Mouse (Mus musculus) hindbrain, embryonic 16.5 days (tissue): ENCODE data around the gene Cspg5. TPM values are rescaled to one million over a fixed set of nuclear protein-coding genes. Genes with fewer than 3 reads are reported as not detected.

Experiments used
- ATAC-seq: fragments of 200-750 bp; cut with Nextera tagmentation; 2 replicates; pipeline ENCODE4 v1.8.0; 2017; ENCODE audit warnings: moderate TSS enrichment, moderate library complexity
- H3K27ac ChIP-seq: fragments of 300-500 bp; sonication (generic); 2 replicates; pipeline ENCODE4 v1.5.1; 2014; ENCODE audit warnings: low read depth, mild to moderate bottlenecking, control low read depth, low read length, moderate library complexity
- H3K27me3 ChIP-seq: fragments of 300-500 bp; sonication (generic); replicated peaks from 2 replicates; pipeline ENCODE4 v1.6.1; 2014; ENCODE audit warnings: low read length; ENCODE audit not compliant: control insufficient read depth, insufficient read depth
- H3K36me3 ChIP-seq: fragments of 300-500 bp; sonication (generic); 2 replicates; pipeline ENCODE4 v1.6.1; 2014; ENCODE audit warnings: mild to moderate bottlenecking, low read length, moderate library complexity, mixed read lengths; ENCODE audit not compliant: control insufficient read depth, insufficient read depth
- H3K4me1 ChIP-seq: fragments of 300-500 bp; sonication (generic); 2 replicates; pipeline ENCODE4 v1.6.1; 2014; ENCODE audit warnings: low read depth, low read length; ENCODE audit not compliant: control insufficient read depth, insufficient read depth
- H3K4me2 ChIP-seq: fragments of 300-500 bp; sonication (generic); 2 replicates; pipeline ENCODE4 v1.6.1; 2014; ENCODE audit warnings: mild to moderate bottlenecking, low read length, control low read depth, moderate library complexity
- H3K4me3 ChIP-seq: fragments of 300-500 bp; sonication (generic); 2 replicates; pipeline ENCODE4 v1.5.1; 2014; ENCODE audit warnings: mild to moderate bottlenecking, low read length, control low read depth, moderate library complexity
- H3K9ac ChIP-seq: fragments of 300-500 bp; sonication (generic); 2 replicates; pipeline ENCODE4 v1.6.1; 2014; ENCODE audit warnings: low read depth, mild to moderate bottlenecking, control low read depth, low read length, moderate library complexity
- H3K9me3 ChIP-seq: fragments of 300-500 bp; sonication (generic); 2 replicates; pipeline ENCODE4 v1.6.1; 2014; ENCODE audit warnings: mild to moderate bottlenecking, low read length, moderate library complexity; ENCODE audit not compliant: control insufficient read depth
- WGBS: fragments of 180-500 bp; shearing (Covaris S2); extraction: QIAGEN DNeasy Blood & Tissue Kit; methylation state at CpG from one replicate; pipeline ENCODE4 v1.1.7; 2014; 5-methylcytosine and 5-hydroxymethylcytosine counted together
- polyA plus RNA-seq: library from polyadenylated mRNA; unstranded; fragments of >200 nt; fragmentation: Nextera tagmentation; extraction: Ambion mirVana; gene quantifications from 2 replicates; pipeline ENCODE4 v1.2.1, GENCODE M21; 2015

Gene Cspg5
- polyA plus RNA-seq, 1 experiment from 2014 or later, result 212 TPM

DNA sequence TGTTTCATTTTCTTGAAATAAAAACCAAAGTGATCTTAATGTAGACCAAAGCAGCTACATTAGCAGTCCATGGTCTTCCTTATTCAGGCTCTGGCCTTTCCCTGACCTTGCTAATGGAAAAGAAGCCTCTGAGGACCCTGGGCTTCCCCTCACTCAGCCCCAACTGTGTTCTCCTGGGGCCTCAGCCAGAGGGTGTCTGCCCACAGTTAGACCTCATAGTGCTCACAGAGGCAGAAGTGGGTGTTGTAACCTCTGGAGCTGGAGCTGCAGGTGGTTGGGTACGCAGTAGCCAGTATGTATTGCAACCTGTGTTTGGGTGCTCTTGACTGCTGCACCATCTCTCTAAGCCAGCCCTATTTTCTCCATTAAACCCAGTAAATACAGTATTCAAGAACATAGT, 14.5 kb upstream of the Cspg5 start:
- Histone ChIP-seq H3K27ac (0 out of 2 replicates have a peak overlapping the region, but pooled peaks have one; percentile 1), H3K27me3 (no peaks in the 10 kb centered on the region), H3K4me2 (no peak overlapping the region), H3K4me1 (no peaks in the 10 kb centered on the region), H3K36me3 (peaks cover 13% of the 10 kb centered on the region; the same call in 1 of the 2 replicates), H3K9me3 (no peaks in the 10 kb centered on the region), H3K9ac (no peak overlapping the region), H3K4me3 (no peak overlapping the region)
- 94% methylated on average over 1 of the region's 1 CpGs for WGBS
- ATAC-seq, result no peak

DNA sequence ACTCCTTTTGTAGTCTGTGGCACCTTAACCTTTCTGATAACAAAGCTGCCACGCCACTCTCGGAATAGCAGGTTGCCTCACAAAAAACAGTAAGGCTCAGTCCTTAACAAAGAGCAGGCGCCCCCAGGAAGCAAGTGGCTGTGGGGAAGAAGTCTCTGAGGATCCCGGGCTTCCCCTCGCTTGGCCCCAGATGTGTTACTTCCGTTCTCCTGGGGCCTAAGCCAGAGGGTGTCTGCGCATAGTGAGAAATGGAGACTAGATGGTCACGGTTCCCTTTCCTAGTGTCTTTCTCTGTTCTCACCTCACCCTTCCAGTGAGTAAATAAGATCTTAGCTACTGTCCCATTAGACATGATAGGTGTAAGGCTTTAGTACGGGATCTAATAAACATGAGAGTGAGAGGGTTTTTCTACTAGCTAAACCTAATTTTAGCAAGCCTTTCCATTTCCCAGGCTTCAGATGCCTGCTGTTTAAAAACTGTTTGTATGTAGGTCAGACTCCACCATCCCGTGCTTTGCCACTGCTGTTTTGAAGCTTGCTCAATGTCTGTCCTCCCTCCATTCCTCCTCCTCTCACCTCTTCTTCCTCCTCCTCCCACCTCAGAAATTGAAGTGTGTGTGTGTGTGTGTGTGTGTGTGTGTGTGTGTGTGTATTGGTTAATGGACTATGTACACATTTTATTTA, 13.9 kb upstream of the Cspg5 start:
- WGBS, result 80% methylated on average over 10 of the region's 10 CpGs
- no peaks in the 10 kb centered on the region for H3K27me3 ChIP-seq
- no peak overlapping the region for H3K4me3 ChIP-seq
- H3K9me3 ChIP-seq, result no peaks in the 10 kb centered on the region
- H3K27ac ChIP-seq, result 0 out of 2 replicates have a peak overlapping the region, but pooled peaks have one; percentile 1
- ATAC-seq, result no peak
- H3K9ac ChIP-seq, result no peak overlapping the region
- no peak overlapping the region for H3K4me2 ChIP-seq
- no peaks in the 10 kb centered on the region for H3K4me1 ChIP-seq
- H3K36me3 ChIP-seq, result peaks cover 15% of the 10 kb centered on the region

DNA sequence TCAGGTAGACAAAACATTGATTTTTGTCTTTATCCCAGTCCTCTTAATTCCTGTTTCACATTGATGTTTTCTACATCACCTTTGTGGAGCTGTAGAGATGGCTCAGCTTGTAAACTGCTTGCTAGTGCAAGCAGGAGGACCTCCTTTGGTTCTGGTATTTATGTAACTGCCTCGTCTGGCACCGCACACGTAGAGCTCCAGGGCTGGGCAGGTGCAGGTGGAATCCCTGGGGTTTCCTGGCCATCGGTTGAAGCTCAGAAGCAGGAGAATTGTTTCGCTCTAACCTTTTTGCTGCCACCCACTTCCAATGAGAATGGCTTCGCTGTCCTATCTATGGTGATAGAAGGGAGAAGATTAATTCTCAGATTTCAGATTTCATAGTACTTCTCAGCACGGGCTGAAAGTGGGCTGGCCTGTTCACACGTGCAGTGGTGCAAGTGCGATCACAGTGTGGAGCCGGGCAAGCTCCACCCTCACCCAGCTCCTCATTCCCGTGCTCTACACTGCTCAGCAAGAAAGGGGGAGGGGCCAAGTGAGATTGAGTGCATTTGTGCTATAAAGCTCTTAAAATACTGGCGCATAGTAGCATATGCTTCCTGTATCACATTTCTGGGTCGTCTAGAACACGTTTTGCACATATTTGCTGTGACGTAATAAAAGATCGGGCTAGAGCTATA, 13.1 kb upstream of the Cspg5 start:
- WGBS, result 82% methylated on average over 16 of the region's 16 CpGs
- peaks cover 23% of the 10 kb centered on the region for H3K36me3 ChIP-seq
- no peak overlapping the region for H3K4me2 ChIP-seq
- H3K27me3 ChIP-seq, result no peaks in the 10 kb centered on the region
- H3K27ac ChIP-seq, result no peak overlapping the region
- no peaks in the 10 kb centered on the region for H3K9me3 ChIP-seq
- H3K9ac ChIP-seq, result no peak overlapping the region
- no peak for ATAC-seq
- H3K4me1 ChIP-seq, result no peaks in the 10 kb centered on the region
- H3K4me3 ChIP-seq, result no peak overlapping the region

DNA sequence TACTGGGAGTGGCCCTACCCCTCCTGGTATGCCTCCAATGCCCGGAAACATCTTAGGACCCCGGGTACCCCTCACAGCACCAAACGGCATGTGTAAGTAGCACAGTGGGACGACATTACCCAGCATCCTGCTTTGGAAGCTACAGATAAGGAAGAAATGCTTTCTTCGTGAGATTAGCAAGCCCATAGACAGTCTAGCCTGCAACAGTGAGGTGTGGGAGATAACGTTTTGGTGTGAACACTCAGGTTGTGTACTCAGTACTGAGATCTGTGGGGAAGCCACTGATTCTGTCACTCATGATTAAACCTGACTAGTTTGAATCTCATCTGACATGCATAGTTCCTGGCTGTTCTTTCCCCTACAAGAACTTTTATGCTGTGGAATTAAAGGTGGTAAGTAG, 8.6 kb upstream of the Cspg5 start:
- Histone ChIP-seq H3K4me3 (no peak overlapping the region), H3K27me3 (no peaks in the 10 kb centered on the region), H3K4me2 (no peak overlapping the region), H3K36me3 (peaks cover 30% of the 10 kb centered on the region), H3K27ac (no peak overlapping the region), H3K9ac (no peak overlapping the region), H3K4me1 (no peaks in the 10 kb centered on the region), H3K9me3 (no peaks in the 10 kb centered on the region)
- 90% methylated on average over 6 of the region's 6 CpGs for WGBS
- ATAC-seq, result no peak

DNA sequence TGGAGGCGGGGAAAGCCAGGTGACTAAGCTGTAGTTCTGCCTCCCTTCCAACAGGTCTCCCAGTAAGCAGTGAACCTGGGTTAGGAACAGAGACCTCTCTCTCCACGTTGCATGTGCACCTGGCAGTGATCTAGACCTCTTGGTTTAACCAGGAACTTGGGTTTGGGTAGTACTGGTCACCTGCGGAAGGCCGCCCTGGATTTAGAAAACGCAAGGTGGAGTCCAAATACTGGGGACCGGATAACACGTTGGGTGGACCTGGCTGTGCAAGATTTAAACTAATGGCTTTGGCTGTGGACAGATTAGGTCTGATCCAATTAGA, 945 bp downstream of the Cspg5 start:
- peak overlapping the region; percentile 96 for H3K27ac ChIP-seq
- peaks cover under 1% of the 10 kb centered on the region; the same call in 1 of the 2 replicates for H3K36me3 ChIP-seq
- peak overlapping the region; percentile 88 for H3K4me2 ChIP-seq
- peak overlapping the region; percentile 82 for H3K4me3 ChIP-seq
- H3K4me1 ChIP-seq, result peaks cover 29% of the 10 kb centered on the region
- WGBS, result 22% methylated on average over 7 of the region's 7 CpGs
- H3K27me3 ChIP-seq, result no peaks in the 10 kb centered on the region
- no peaks in the 10 kb centered on the region for H3K9me3 ChIP-seq
- no peak for ATAC-seq
- H3K9ac ChIP-seq, result peak overlapping the region; percentile 89

DNA sequence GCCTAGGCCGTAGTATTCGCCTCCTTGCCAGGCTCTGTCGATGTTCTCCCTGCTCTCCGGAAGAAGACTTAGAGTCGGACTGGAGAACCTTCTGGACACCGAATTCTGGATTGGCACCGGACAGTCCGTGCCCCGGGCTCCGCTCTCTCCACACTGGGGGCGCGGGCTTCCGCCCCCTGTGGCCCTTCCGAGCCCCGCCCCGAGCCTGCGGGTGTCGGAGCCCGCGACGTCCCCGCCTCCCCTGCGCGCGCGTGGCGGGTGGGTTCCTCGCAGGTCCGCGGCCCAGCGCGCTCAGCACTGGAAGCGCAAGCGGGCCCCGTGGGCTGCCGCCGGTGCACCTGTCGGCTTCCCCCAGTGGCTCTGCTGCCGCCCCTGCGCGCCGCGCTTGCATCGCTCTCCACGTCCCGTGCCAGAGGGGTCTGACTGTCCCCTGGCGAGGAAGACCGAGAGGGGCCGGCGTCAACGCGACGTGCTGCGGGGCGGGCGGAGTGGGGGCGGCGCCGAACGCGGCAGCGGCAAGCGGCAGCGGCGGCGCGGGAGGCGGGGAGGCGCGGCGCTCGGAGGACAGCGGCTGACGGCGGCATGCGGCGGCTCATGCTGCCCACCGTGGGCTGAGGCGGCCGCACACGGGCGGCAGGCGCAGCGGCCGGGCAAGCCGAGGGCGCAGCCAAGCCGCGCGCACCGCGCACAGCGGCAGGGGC, 1.5 kb downstream of the Cspg5 start:
- Histone ChIP-seq H3K27ac (peak overlapping the region; percentile 96), H3K9me3 (no peaks in the 10 kb centered on the region), H3K4me1 (peaks cover 34% of the 10 kb centered on the region), H3K9ac (peak overlapping the region; percentile 89), H3K4me2 (peak overlapping the region; percentile 88), H3K27me3 (no peaks in the 10 kb centered on the region), H3K4me3 (peak overlapping the region; percentile 82), H3K36me3 (no peaks in the 10 kb centered on the region)
- ATAC-seq, result peak; percentile 69
- under 1% methylated on average over 76 of the region's 93 CpGs for WGBS

DNA sequence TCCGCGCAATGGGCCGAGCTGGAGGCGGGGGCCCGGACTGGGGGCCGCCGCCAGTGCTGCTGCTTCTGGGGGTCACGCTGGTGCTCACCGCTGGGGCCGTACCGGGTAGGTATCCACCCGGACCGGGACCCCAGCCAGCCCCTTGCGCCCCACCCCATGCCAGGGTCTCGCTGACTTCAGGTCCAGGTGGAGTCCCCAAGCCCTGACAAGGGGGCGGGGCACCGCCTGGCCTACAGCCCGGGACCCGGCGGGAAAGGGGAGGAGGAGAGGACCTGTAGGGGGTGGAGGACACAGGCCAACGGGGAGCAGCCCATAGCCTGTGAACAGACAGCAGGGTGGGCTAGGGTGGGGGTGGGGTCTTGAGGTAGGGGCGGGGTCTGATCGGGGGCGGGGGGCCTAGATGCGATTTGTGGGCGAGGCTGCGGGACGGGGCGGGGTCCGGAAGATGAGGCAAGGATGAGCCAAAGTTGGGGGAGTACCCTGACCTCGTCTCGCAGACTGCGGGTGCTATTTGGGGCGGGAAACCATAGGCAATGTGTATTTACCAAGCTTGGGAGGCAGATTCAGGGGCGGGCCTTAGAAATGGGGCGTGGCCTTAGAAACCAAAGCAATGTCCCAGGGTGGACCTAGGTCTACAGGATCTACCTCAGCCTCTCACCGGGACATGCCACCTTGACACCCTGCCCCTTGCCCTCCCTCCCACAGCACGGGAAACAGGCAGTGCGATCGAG, 2.2 kb downstream of the Cspg5 start:
- 1% methylated on average over 24 of the region's 40 CpGs for WGBS
- peak; percentile 61 for ATAC-seq
- Histone ChIP-seq H3K36me3 (no peaks in the 10 kb centered on the region), H3K4me3 (peak overlapping the region; percentile 82), H3K4me1 (peaks cover 41% of the 10 kb centered on the region), H3K27ac (peak overlapping the region; percentile 96), H3K9me3 (no peaks in the 10 kb centered on the region), H3K9ac (peak overlapping the region; percentile 89), H3K4me2 (peak overlapping the region; percentile 88), H3K27me3 (no peaks in the 10 kb centered on the region)

DNA sequence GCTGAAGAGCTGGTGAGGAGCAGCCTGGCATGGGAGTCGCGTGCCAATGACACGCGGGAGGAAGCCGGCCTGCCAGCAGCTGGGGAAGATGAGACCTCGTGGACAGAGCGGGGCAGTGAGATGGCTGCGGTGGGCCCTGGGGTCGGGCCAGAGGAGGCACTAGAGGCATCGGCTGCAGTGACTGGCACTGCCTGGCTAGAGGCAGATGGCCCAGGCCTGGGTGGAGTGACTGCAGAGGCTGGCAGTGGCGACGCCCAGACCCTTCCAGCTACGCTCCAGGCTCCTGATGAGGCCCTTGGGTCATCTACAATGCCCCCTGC, 2.7 kb downstream of the Cspg5 start:
- H3K36me3 ChIP-seq, result no peaks in the 10 kb centered on the region
- H3K4me3 ChIP-seq, result peak overlapping the region; percentile 82
- H3K27me3 ChIP-seq, result no peaks in the 10 kb centered on the region
- peak overlapping the region; percentile 96 for H3K27ac ChIP-seq
- peaks cover 46% of the 10 kb centered on the region for H3K4me1 ChIP-seq
- H3K4me2 ChIP-seq, result peak overlapping the region; percentile 88
- no peaks in the 10 kb centered on the region for H3K9me3 ChIP-seq
- 18% methylated on average over 13 of the region's 13 CpGs for WGBS
- peak overlapping the region; percentile 89 for H3K9ac ChIP-seq
- ATAC-seq, result peak; percentile 1

DNA sequence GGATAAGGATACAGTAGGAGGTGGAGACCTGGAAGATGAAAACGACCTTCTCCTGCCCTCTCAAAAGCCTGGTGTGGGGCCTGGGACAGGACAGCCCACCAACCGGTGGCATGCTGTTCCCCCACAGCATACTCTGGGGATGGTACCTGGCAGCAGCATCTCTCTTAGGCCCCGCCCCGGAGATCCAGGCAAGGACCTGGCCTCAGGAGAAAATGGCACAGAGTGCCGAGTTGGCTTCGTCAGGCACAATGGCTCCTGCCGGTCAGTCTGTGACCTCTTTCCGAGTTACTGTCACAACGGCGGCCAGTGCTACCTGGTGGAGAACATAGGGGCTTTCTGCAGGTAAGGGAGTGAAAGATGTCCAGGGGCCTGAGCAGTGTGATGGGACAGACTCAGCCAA, 3.5 kb downstream of the Cspg5 start:
- peak overlapping the region; percentile 88 for H3K4me2 ChIP-seq
- H3K9ac ChIP-seq, result no peak overlapping the region
- H3K27ac ChIP-seq, result no peak overlapping the region
- no peak overlapping the region for H3K4me3 ChIP-seq
- ATAC-seq, result no peak
- H3K9me3 ChIP-seq, result no peaks in the 10 kb centered on the region
- H3K27me3 ChIP-seq, result no peaks in the 10 kb centered on the region
- 84% methylated on average over 10 of the region's 10 CpGs for WGBS
- no peaks in the 10 kb centered on the region for H3K36me3 ChIP-seq
- H3K4me1 ChIP-seq, result peaks cover 47% of the 10 kb centered on the region
